Mouse (Mus musculus): ENCODE results near the gene Edf1. TPM values are rescaled to one million over a fixed set of nuclear protein-coding genes. Genes with fewer than 3 reads are reported as not detected.
A peak's percentile ranks its signal among the peaks of the same experiment; 100 is the strongest.

Edf1 gene
- polyA plus RNA-seq, 1 experiment from 2014 or later = 373 TPM

DNA sequence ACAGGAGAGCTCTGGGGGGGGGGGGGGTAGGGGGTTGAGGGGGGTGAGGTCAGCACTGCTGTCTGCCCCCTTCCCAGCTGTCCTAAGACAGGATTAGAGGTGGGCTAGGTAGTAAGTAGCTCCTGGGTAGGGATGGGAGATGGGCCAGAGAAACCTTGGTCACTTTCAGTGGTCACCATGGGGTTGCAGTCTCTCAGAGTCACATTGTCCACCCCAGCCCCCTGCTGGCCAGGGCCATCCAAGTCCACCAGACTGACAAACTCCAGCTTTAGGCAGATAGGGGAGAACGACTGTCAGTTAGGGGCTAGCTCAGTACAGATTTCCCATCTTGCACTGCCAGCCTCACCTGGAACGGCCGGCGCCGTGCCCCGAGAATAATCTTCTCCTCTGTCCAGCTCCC is 8.9 kb downstream of the Edf1 start:
- no peak overlapping the region for H3K9ac ChIP-seq
- H3K9me3 ChIP-seq (replicated peaks) = no peaks in the 10 kb centered on the region
- no peaks in the 10 kb centered on the region for H3K27me3 ChIP-seq
- no peak for ATAC-seq (replicated peaks; ENCODE audit: low FRiP score)
- peaks cover 99% of the 10 kb centered on the region for H3K36me3 ChIP-seq
- H3K4me2 ChIP-seq = no peak overlapping the region
- H3K4me3 ChIP-seq (replicated peaks) = no peak overlapping the region
- 86% methylated on average over 6 of the region's 6 CpGs for WGBS
- no peaks in the 10 kb centered on the region for H3K4me1 ChIP-seq
- no peak overlapping the region for H3K27ac ChIP-seq

DNA sequence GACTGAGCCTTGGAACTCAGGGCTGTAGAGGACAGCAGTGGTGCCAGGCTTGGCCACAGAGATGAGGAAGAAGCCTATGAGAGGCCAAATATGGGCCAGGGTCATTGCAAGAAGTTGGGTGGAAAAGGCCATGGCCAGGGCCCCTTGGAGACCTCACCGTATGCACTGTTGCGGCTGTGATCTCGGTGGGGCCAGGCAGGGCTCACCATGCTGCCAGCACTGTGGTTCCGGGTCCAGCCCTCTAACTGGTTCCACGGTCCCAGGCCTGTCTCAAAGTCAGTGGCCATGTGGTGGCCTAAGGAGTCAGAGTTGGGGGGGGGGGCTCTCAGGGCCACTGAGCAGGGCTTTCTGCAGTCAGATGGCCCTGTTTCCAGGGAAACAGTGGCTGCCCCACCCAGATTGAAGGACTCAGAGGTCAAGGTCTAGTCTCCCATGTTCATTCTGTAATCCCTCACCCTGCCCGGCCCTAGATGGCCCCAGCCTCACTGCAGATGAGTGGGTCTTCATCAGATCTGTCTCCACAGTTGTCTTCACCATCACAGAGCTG is 10.9 kb downstream of the Edf1 start:
- 88% methylated on average over 6 of the region's 6 CpGs for WGBS
- H3K9ac ChIP-seq = no peak overlapping the region
- no peak for ATAC-seq (replicated peaks; ENCODE audit: low FRiP score)
- H3K4me2 ChIP-seq = no peak overlapping the region
- H3K36me3 ChIP-seq = peaks cover 94% of the 10 kb centered on the region
- no peaks in the 10 kb centered on the region for H3K27me3 ChIP-seq
- H3K4me3 ChIP-seq (replicated peaks) = no peak overlapping the region
- no peak overlapping the region for H3K27ac ChIP-seq
- H3K4me1 ChIP-seq = peaks cover 7% of the 10 kb centered on the region
- no peaks in the 10 kb centered on the region for H3K9me3 ChIP-seq (replicated peaks)

DNA sequence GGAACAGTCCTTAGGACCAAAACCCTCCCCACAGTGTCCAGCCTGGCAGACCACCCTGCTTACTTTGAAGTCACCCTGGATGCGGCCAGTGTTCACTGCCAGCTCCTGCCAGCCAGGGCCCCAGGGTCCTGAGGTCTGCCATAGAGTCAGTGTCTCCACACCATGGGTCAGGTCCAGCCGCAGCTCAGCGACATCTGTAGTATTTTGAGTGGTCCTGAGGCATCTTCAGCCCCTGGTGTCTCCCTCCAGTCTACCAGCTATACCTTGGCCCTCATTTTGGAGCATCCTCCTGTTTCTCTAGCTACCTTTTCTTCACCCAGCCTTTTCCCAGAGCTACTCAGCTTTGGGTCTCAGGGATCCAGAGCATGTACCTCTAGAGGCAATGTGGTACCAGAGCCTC is 11.7 kb downstream of the Edf1 start:
- Histone ChIP-seq H3K36me3 (peaks cover 86% of the 10 kb centered on the region), H3K9ac (no peak overlapping the region), H3K9me3 (replicated peaks) (no peaks in the 10 kb centered on the region), H3K27ac (no peak overlapping the region), H3K27me3 (no peaks in the 10 kb centered on the region), H3K4me2 (no peak overlapping the region), H3K4me3 (replicated peaks) (no peak overlapping the region), H3K4me1 (peaks cover 15% of the 10 kb centered on the region)
- 88% methylated on average over 3 of the region's 3 CpGs for WGBS
- no peak for ATAC-seq (replicated peaks; ENCODE audit: low FRiP score)

DNA sequence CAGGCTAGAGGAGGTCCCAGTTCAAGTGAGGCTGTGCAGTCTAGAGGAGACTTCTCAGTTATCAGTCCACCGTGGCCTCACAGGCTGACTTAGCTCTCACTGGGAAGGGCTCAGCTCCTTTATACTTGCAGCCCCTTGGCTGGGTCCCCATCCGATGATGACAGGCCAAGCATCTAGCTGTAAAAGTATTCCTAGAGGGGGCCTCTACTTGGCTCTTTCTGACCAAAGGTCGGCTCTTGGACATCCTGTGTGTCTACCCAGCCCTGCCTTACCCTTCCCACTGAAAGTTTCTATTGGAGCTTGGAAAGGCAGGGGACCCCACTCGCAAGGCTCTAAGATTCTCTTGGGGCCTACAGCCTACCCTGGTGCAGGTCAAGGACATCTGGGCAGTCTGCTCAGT is 13.6 kb downstream of the Edf1 start:
- H3K4me1 ChIP-seq = peaks cover 25% of the 10 kb centered on the region
- ATAC-seq (replicated peaks; ENCODE audit: low FRiP score) = no peak
- no peak overlapping the region for H3K4me2 ChIP-seq
- WGBS = 90% methylated on average over 4 of the region's 4 CpGs
- peaks cover 5% of the 10 kb centered on the region for H3K27me3 ChIP-seq
- H3K27ac ChIP-seq = no peak overlapping the region
- no peak overlapping the region for H3K4me3 ChIP-seq (replicated peaks)
- no peak overlapping the region for H3K9ac ChIP-seq
- peaks cover 67% of the 10 kb centered on the region for H3K36me3 ChIP-seq
- H3K9me3 ChIP-seq (replicated peaks) = no peaks in the 10 kb centered on the region

GRCm38 (mm10) chr2:25573068-25573467 is 15.4 kb downstream of the Edf1 start:
- ATAC-seq (replicated peaks; ENCODE audit: low FRiP score) = no peak
- Histone ChIP-seq H3K9me3 (replicated peaks) (no peaks in the 10 kb centered on the region), H3K9ac (no peak overlapping the region), H3K4me1 (peaks cover 38% of the 10 kb centered on the region), H3K4me2 (peak overlapping the region; percentile 90; the same call in 1 of the 2 replicates), H3K4me3 (replicated peaks) (0 out of 2 replicates have a peak overlapping the region, but pooled peaks have one; percentile 65), H3K27ac (no peak overlapping the region), H3K36me3 (peaks cover 50% of the 10 kb centered on the region), H3K27me3 (peaks cover 23% of the 10 kb centered on the region)
- WGBS = 76% methylated on average over 2 of the region's 2 CpGs

- Histone ChIP-seq H3K27me3 (peaks cover 34% of the 10 kb centered on the region), H3K4me1 (peaks cover 49% of the 10 kb centered on the region), H3K4me2 (peak overlapping the region; percentile 90), H3K9ac (peak overlapping the region; percentile 64), H3K4me3 (replicated peaks) (peak overlapping the region; percentile 65), H3K9me3 (replicated peaks) (no peaks in the 10 kb centered on the region), H3K27ac (peak overlapping the region; percentile 95), H3K36me3 (peaks cover 39% of the 10 kb centered on the region)
- ATAC-seq (replicated peaks; ENCODE audit: low FRiP score) = no peak
- 11% methylated on average over 11 of the region's 11 CpGs for WGBS
Measured at GRCm38 (mm10) chr2:25574136-25574535, 16.5 kb downstream of the Edf1 start.

DNA sequence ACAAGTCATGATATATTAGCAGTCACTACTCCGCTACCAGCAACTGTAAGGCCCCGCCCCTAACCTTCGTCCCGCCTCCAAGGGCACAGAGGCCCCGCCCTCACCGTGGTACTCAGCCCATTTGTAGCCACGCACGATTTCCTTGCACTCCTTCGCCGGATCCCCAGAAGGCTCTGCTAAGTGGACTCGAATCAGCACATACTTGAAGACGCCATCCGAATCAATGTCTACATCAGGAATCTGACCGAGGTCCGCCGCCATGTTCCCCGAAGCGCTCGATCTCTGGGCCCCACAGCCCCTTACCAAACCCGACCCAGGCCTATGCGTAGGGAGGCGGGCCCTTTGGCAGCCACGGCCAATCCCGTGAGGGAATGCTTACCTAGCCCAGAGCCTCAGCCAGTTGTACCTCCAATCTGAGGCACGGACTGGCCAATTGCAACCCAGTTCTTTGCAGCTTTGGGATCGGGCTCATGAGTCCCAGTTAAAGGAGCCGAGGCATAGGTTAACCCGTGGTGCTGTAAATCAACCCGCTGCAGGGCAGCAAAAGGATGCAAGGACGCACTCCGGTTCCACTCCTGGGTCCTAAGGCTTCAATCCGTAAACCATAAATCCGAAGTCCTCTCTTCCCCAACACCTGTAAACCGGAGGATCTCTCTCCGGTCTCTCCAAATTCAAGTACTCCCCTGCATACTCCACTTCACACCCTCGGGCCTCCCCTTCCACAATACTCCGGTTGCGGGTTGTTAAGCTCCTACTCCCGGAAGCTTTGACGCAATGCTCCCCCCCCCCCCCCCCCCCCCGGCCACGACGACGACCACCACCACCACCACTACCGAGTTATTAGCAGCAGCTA is 17.2 kb downstream of the Edf1 start, which contains the start of the genes Mamdc4 and Phpt1:
Gene Mamdc4 (minus strand): TSS at position 267 of the 853 bp plus-strand sequence.
Gene Phpt1 (minus strand): TSS at position 646 of the 853 bp plus-strand sequence.
- Histone ChIP-seq H3K9ac (peak within 1 kb of the TSS; percentile 64), H3K9me3 (replicated peaks) (no peaks in the 10 kb centered on the region), H3K27me3 (peaks cover 41% of the 10 kb centered on the region), H3K4me3 (replicated peaks) (peak within 1 kb of the TSS; percentile 65), H3K36me3 (peaks cover 32% of the 10 kb centered on the region), H3K4me1 (peaks cover 56% of the 10 kb centered on the region), H3K4me2 (peak within 1 kb of the TSS; percentile 90), H3K27ac (peak within 1 kb of the TSS; percentile 95)
- under 1% methylated on average over 43 of the region's 45 CpGs for WGBS
- peak; percentile 98 for ATAC-seq (replicated peaks; ENCODE audit: low FRiP score)

DNA sequence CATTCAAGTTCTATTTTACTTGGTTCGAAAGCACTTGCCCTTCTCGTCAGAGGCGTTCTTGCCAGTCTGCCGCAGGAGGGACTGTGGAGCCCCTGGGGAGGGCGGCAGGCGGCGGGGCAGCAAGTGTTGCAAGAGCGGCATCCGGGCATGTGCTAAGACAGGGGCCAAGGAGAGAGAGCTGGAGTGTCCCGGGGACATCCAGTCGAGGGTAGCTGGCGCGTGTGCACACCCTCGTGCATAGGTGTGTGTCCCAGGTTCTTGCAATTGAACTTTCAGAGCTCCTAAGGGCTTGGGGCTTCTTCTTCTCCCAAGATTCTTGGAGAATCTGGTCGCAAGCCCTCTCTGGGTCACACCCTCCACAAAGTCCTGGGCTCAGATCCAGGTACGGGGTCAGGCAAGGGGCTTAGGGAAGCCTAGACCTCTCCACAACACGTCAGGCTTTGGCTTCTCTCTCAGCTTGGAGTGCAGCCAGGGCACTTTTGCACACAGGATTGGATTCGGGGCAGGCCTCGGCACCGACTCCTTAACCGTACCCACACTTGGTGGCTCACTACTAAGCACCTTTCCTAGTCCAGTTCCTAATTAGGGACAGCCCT is 17.9 kb downstream of the Edf1 start:
- Histone ChIP-seq H3K27ac (peak overlapping the region; percentile 95), H3K4me1 (peaks cover 60% of the 10 kb centered on the region), H3K27me3 (peaks cover 48% of the 10 kb centered on the region), H3K36me3 (peaks cover 25% of the 10 kb centered on the region), H3K9ac (peak overlapping the region; percentile 48; the same call in 1 of the 2 replicates), H3K4me2 (peak overlapping the region; percentile 90), H3K4me3 (replicated peaks) (peak overlapping the region; percentile 65), H3K9me3 (replicated peaks) (no peaks in the 10 kb centered on the region)
- no peak for ATAC-seq (replicated peaks; ENCODE audit: low FRiP score)
- 17% methylated on average over 21 of the region's 21 CpGs for WGBS

DNA sequence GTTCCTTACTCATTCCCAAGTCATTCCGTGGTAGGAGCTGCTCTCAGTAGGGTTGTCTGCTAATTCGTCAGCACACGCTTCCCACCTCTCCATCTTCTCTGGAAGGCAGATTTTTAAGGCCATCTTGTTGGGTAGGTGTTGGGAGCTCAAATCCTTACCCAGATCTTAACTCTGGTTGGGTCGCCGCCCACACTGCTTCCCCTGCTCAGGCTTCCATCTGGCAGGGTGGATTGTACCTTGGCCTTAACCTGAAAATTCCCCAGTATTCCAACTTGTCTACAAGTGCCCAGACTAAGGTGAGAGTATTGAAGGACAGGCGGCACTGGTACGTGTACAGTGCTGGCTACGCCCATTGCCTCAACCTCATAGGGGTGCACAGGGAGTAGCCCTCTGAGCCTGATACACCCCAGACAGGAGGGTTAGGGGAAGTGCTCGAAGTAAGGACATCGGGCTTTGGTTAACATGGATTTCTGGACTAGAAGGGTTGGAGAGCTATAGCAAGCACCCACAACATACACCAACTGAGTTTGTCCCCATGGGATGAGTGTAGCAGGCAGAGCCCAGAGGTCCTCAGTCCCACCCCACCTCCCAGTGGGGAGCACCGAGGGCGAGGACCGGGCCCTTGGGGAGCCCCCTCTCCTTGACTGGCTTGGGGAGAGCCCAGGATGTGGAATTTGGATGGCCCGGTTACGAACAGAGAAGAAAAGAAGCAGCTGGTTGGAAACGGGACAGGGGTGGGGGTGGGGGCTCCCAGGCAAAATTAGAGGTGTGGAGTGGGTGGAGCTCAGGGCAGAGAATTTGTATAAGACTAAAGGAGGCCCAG is 18.6 kb downstream of the Edf1 start:
- H3K4me1 ChIP-seq = peaks cover 67% of the 10 kb centered on the region
- H3K36me3 ChIP-seq = peaks cover 18% of the 10 kb centered on the region
- H3K9me3 ChIP-seq (replicated peaks) = no peaks in the 10 kb centered on the region
- peaks cover 55% of the 10 kb centered on the region for H3K27me3 ChIP-seq
- H3K4me3 ChIP-seq (replicated peaks) = no peak overlapping the region
- no peak overlapping the region for H3K9ac ChIP-seq
- 78% methylated on average over 16 of the region's 16 CpGs for whole genome bisulfite sequencing
- H3K27ac ChIP-seq = no peak overlapping the region
- no peak for ATAC-seq (replicated peaks; ENCODE audit: low FRiP score)
- H3K4me2 ChIP-seq = peak overlapping the region; percentile 90; the same call in 1 of the 2 replicates

DNA sequence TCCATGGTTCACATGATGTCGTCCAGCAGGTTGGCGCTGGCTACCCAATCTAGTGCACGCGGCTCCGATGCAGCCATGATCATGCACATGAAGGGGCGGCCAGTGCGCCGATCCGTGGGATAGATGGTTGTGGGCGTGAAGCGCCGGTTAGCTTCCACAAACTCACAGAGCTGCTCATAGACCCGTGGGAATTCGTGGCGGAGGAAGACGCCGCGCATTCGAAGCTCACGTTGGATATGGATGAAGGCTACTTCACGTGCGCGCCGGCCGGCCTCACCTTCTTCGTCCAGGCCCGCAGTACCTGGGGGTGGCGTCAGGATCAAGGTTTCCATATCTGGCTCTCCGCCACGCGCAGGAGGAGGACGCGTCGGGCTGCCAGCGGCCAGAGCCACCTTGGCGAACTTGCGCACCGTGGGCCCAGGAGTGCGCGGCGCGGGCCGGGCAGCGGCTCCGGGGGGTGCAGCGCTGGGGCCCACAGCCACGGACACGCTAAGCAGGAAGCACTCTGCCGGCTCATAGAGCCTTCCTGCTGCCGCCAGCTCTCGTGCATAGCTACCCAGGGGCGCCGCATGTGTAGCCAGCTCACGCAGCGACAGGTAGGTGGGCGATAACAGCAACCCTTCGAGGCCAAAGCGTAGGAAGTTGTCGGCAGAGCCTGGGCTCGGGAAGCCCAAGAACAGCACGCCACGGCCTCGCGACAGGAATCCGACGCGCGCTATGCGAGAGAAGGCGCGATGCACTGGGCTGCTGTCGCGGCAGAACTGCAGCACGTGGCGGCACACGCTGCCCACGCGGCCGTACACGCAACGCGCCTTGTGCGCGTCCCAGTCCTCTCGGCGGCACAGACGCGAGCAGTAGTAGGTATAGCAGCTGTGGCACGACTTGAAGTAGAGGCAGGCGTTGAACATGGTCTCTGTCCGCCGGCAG is 19.6 kb downstream of the Edf1 start:
- peak overlapping the region; percentile 36 for H3K4me3 ChIP-seq (replicated peaks)
- no peak overlapping the region for H3K9ac ChIP-seq
- peaks cover 56% of the 10 kb centered on the region for H3K27me3 ChIP-seq
- peaks cover 9% of the 10 kb centered on the region for H3K36me3 ChIP-seq
- no peak for ATAC-seq (replicated peaks; ENCODE audit: low FRiP score)
- H3K4me2 ChIP-seq = peak overlapping the region; percentile 56
- H3K27ac ChIP-seq = no peak overlapping the region
- peaks cover 76% of the 10 kb centered on the region for H3K4me1 ChIP-seq
- WGBS = 13% methylated on average over 92 of the region's 92 CpGs
- no peaks in the 10 kb centered on the region for H3K9me3 ChIP-seq (replicated peaks)

All from kidney, embryonic 15.5 days (tissue).